Mouse (Mus musculus) midbrain, postnatal 0 days (tissue): ENCODE results near the gene Endou. TPM values are rescaled to one million over a fixed set of nuclear protein-coding genes. Genes with fewer than 3 reads are reported as not detected.

Experiments used
- ATAC-seq: fragments of 200-750 bp; cut with Nextera tagmentation; 2 replicates; pipeline ENCODE4 v1.8.0; 2017; ENCODE audit warnings: moderate number of reproducible peaks, mild to moderate bottlenecking, moderate TSS enrichment, moderate library complexity; ENCODE audit not compliant: low FRiP score
- DNase-seq: peaks from one replicate; pipeline ENCODE4 v3.0.0-alpha.2; 2015; ENCODE audit warnings: low spot score
- H3K27ac ChIP-seq: fragments of 300-500 bp; sonication (generic); 2 replicates; pipeline ENCODE4 v1.5.1; 2014; ENCODE audit warnings: low read depth, mild to moderate bottlenecking, low read length, mixed read lengths
- H3K27me3 ChIP-seq: fragments of 300-500 bp; sonication (generic); 2 replicates; pipeline ENCODE4 v1.6.1; 2014; ENCODE audit warnings: low read length, control low read depth, mixed read lengths; ENCODE audit not compliant: insufficient read depth
- H3K36me3 ChIP-seq: fragments of 300-500 bp; sonication (generic); 2 replicates; pipeline ENCODE4 v1.6.1; 2014; ENCODE audit warnings: low read length, control low read depth, mixed read lengths; ENCODE audit not compliant: insufficient read depth
- H3K4me1 ChIP-seq: fragments of 300-500 bp; sonication (generic); 2 replicates; pipeline ENCODE4 v1.6.1; 2014; ENCODE audit warnings: mild to moderate bottlenecking, control low read depth, antibody characterized with exemption, low read length, mixed read lengths; ENCODE audit not compliant: insufficient read depth
- H3K4me2 ChIP-seq: fragments of 300-500 bp; sonication (generic); 2 replicates; pipeline ENCODE4 v1.6.1; 2014; ENCODE audit warnings: low read depth, mild to moderate bottlenecking, low read length, mixed read lengths; ENCODE audit not compliant: poor library complexity, severe bottlenecking
- H3K4me3 ChIP-seq: fragments of 300-500 bp; sonication (generic); 2 replicates; pipeline ENCODE4 v1.5.1; 2014; ENCODE audit warnings: low read depth, mild to moderate bottlenecking, low read length, moderate library complexity
- H3K9ac ChIP-seq: fragments of 300-500 bp; sonication (generic); replicated peaks from 2 replicates; pipeline ENCODE4 v1.6.1; 2014; ENCODE audit warnings: mild to moderate bottlenecking, low read length, moderate library complexity, mixed read lengths; ENCODE audit not compliant: poor library complexity, severe bottlenecking
- H3K9me3 ChIP-seq: fragments of 300-500 bp; sonication (generic); 2 replicates; pipeline ENCODE4 v1.6.1; 2016; ENCODE audit warnings: low read length, control low read depth
- CTCF ChIP-seq: IDR thresholded peaks from 2 replicates; pipeline ENCODE4 v1.5.1; 2016; ENCODE audit warnings: antibody characterized with exemption, mild to moderate bottlenecking
- WGBS: fragments of 180-500 bp; shearing (Covaris S2); extraction: QIAGEN DNeasy Blood & Tissue Kit; methylation state at CpG from one replicate; pipeline ENCODE4 v1.1.7; 2014; 5-methylcytosine and 5-hydroxymethylcytosine counted together
- polyA plus RNA-seq: library from polyadenylated mRNA; unstranded; fragments of >200 nt; fragmentation: Nextera tagmentation; extraction: Ambion mirVana; gene quantifications from 2 replicates; pipeline ENCODE4 v1.2.1, GENCODE M21; 2015
- total RNA-seq: library from RNA; depleted of rRNA; stranded (reverse); fragments of >200 nt; gene quantifications from 2 replicates; pipeline ENCODE4 v1.2.3, GENCODE M21; 2014

Endou gene
- total and polyA plus RNA-seq, 2 experiments from 2014 or later: 0.20 to 0.66 TPM

GRCm38 (mm10) chr15:97766594-97767279 lies 35.6 kb upstream of the Endou start:
- peak overlapping the region; percentile 66 for H3K4me2 ChIP-seq
- 0 out of 2 replicates have a peak, but pooled peaks cover 9% of the 10 kb centered on the region for H3K27me3 ChIP-seq
- H3K4me1 ChIP-seq: peaks cover 10% of the 10 kb centered on the region
- H3K9me3 ChIP-seq: no peaks in the 10 kb centered on the region
- DNase-seq (no peak), ATAC-seq (0 out of 2 replicates have a peak, but pooled peaks have one; percentile 10)
- H3K9ac ChIP-seq: peak overlapping the region; percentile 61
- peak overlapping the region; percentile 46 for H3K4me3 ChIP-seq
- WGBS: 6% methylated on average over 21 of the region's 23 CpGs
- TF ChIP-seq CTCF: no peak
- H3K27ac ChIP-seq: peak overlapping the region; percentile 72
- no peaks in the 10 kb centered on the region for H3K36me3 ChIP-seq

- Histone ChIP-seq H3K4me1 (peaks cover 10% of the 10 kb centered on the region), H3K9ac (peak overlapping the region; percentile 61), H3K4me3 (peak overlapping the region; percentile 46), H3K27me3 (0 out of 2 replicates have a peak, but pooled peaks cover 9% of the 10 kb centered on the region), H3K36me3 (no peaks in the 10 kb centered on the region), H3K27ac (peak overlapping the region; percentile 72), H3K4me2 (peak overlapping the region; percentile 66), H3K9me3 (no peaks in the 10 kb centered on the region)
- DNase-seq (peak; percentile 75), ATAC-seq (0 out of 2 replicates have a peak, but pooled peaks have one; percentile 20)
- TF ChIP-seq CTCF: no peak
- WGBS: 5% methylated on average over 8 of the region's 8 CpGs
These were observed 35.1 kb upstream of the Endou start for GRCm38 (mm10) chr15:97766194-97766593.

GRCm38 (mm10) chr15:97765090-97765794 lies 34.1 kb upstream of the Endou start:
- Histone ChIP-seq H3K9ac (0 out of 2 replicates have a peak overlapping the region, but pooled peaks have one; percentile 36), H3K4me1 (peaks cover 10% of the 10 kb centered on the region), H3K27me3 (0 out of 2 replicates have a peak, but pooled peaks cover 8% of the 10 kb centered on the region), H3K4me3 (peak overlapping the region; percentile 46), H3K36me3 (peaks cover 3% of the 10 kb centered on the region), H3K27ac (no peak overlapping the region), H3K9me3 (no peaks in the 10 kb centered on the region), H3K4me2 (peak overlapping the region; percentile 66)
- 35% methylated on average over 13 of the region's 13 CpGs for WGBS
- no peak for TF ChIP-seq CTCF
- no peak for DNase-seq
- ATAC-seq: no peak

- no peak for TF ChIP-seq CTCF
- H3K4me2 ChIP-seq: no peak overlapping the region; the same call in 1 of the 2 replicates
- H3K27ac ChIP-seq: no peak overlapping the region
- no peak for ATAC-seq
- DNase-seq: no peak
- H3K36me3 ChIP-seq: peaks cover 10% of the 10 kb centered on the region
- H3K4me1 ChIP-seq: peaks cover 10% of the 10 kb centered on the region
- no peak overlapping the region for H3K9ac ChIP-seq
- 0 out of 2 replicates have a peak, but pooled peaks cover under 1% of the 10 kb centered on the region for H3K27me3 ChIP-seq
- no peak overlapping the region for H3K4me3 ChIP-seq
- H3K9me3 ChIP-seq: no peaks in the 10 kb centered on the region
- WGBS: 90% methylated on average over 2 of the region's 2 CpGs
These were observed 33.4 kb upstream of the Endou start for GRCm38 (mm10) chr15:97764532-97764931.

GRCm38 (mm10) chr15:97763256-97764049 lies 32.3 kb upstream of the Endou start:
- WGBS: 72% methylated on average over 9 of the region's 9 CpGs
- H3K4me2 ChIP-seq: no peak overlapping the region; the same call in 1 of the 2 replicates
- no peak for ATAC-seq
- H3K4me3 ChIP-seq: no peak overlapping the region
- DNase-seq: no peak
- no peak overlapping the region for H3K27ac ChIP-seq
- peaks cover 4% of the 10 kb centered on the region; the same call in 1 of the 2 replicates for H3K4me1 ChIP-seq
- no peaks in the 10 kb centered on the region for H3K9me3 ChIP-seq
- H3K36me3 ChIP-seq: peaks cover 17% of the 10 kb centered on the region
- TF ChIP-seq CTCF: no peak
- no peaks in the 10 kb centered on the region for H3K27me3 ChIP-seq
- H3K9ac ChIP-seq: no peak overlapping the region
